Mouse (Mus musculus): ENCODE data around the gene Fam110a. TPM values are rescaled to one million over a fixed set of nuclear protein-coding genes. Genes with fewer than 3 reads are reported as not detected.

The Fam110a gene
- total and polyA plus RNA-seq, 2 experiments from 2014 or later, result 3.0 to 6.2 TPM

GRCm38 (mm10) chr2:152010251-152010650 lies 30.2 kb upstream of the Fam110a start:
- DNase-seq (ENCODE audit: low spot score) (no peak), ATAC-seq (ENCODE audit: insufficient read depth, low read depth) (no peak)
- no peaks in the 10 kb centered on the region for H3K36me3 ChIP-seq (replicated peaks; ENCODE audit: control insufficient read depth, insufficient read depth, low read length)
- TF ChIP-seq CTCF (IDR thresholded peaks at IDR 0.05; ENCODE audit: low read depth) (no peak), EP300 (IDR thresholded peaks at IDR 0.05; ENCODE audit: low read depth) (no peak)
- H3K9me3 ChIP-seq (replicated peaks; ENCODE audit: control insufficient read depth, low read length), result no peaks in the 10 kb centered on the region
- no peak overlapping the region for H3K4me3 ChIP-seq (ENCODE audit: low read depth, low read length)
- no peaks in the 10 kb centered on the region for H3K4me1 ChIP-seq (ENCODE audit: control insufficient read depth, insufficient read depth)
- no peak overlapping the region for H3K27ac ChIP-seq (ENCODE audit: low read depth)
- no peaks in the 10 kb centered on the region for H3K27me3 ChIP-seq (ENCODE audit: control insufficient read depth, insufficient read depth, low read length)
- 74% methylated on average over 9 of the region's 9 CpGs for WGBS
- no peak overlapping the region for H3K4me2 ChIP-seq (ENCODE audit: low read depth, low read length)
- no peak overlapping the region for H3K9ac ChIP-seq (replicated peaks; ENCODE audit: low read depth, low read length)

DNA sequence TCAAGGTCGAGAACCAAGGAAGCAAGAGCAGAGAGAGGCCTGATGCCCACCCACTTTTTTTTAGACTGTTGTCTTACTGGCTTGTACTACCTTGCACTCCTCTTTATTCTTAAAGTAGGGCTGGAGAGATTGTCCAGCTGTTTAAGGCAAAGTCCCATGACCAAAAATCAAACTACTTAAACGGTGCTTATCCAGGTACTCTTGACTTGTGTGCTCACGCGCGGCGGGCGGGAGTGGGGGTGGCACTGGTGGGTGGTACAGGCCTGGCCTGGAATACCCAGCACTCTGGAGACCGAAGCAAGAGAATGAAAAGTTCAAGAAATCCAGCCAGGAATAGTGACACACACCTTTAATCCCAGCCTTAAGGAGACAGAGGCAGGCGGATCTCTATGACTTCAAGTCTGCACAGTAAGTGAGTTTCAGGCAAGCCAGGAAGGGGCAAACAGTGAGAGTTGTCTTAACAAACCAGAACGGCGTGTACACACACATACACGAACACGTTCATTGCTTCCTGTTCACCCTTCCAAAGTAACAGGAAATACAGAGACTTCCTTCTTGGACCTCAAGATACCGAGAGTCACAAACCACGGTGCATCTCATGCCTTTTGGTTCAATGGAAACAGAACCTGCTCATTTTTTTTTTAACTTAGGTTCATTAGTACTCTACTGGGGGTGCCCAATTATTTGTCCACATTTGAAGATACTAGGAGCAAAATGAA lies 29.2 kb upstream of the Fam110a start:
- H3K27ac ChIP-seq (ENCODE audit: low read depth), result no peak overlapping the region
- 72% methylated on average over 15 of the region's 15 CpGs for WGBS

GRCm38 (mm10) chr2:152007783-152008182 lies 27.8 kb upstream of the Fam110a start:
- 48% methylated on average over 10 of the region's 10 CpGs for WGBS

More for the DNA sequence above, 29.2 kb upstream of the Fam110a start:
- Histone ChIP-seq H3K4me3 (ENCODE audit: low read depth, low read length) (no peak overlapping the region), H3K27me3 (ENCODE audit: control insufficient read depth, insufficient read depth, low read length) (no peaks in the 10 kb centered on the region), H3K9me3 (replicated peaks; ENCODE audit: control insufficient read depth, low read length) (no peaks in the 10 kb centered on the region), H3K4me1 (ENCODE audit: control insufficient read depth, insufficient read depth) (no peaks in the 10 kb centered on the region), H3K9ac (replicated peaks; ENCODE audit: low read depth, low read length) (no peak overlapping the region), H3K4me2 (ENCODE audit: low read depth, low read length) (no peak overlapping the region), H3K36me3 (replicated peaks; ENCODE audit: control insufficient read depth, insufficient read depth, low read length) (no peaks in the 10 kb centered on the region)
- no peak for TF ChIP-seq EP300 (IDR thresholded peaks at IDR 0.05; ENCODE audit: low read depth)
- no peak for TF ChIP-seq CTCF (IDR thresholded peaks at IDR 0.05; ENCODE audit: low read depth)
- no peak for DNase-seq (ENCODE audit: low spot score)
- no peak for ATAC-seq (ENCODE audit: insufficient read depth, low read depth)

GRCm38 (mm10) chr2:152002529-152002928 lies 22.5 kb upstream of the Fam110a start:
- Histone ChIP-seq H3K27me3 (ENCODE audit: control insufficient read depth, insufficient read depth, low read length) (peaks cover 26% of the 10 kb centered on the region), H3K9me3 (replicated peaks; ENCODE audit: control insufficient read depth, low read length) (no peaks in the 10 kb centered on the region), H3K36me3 (replicated peaks; ENCODE audit: control insufficient read depth, insufficient read depth, low read length) (no peaks in the 10 kb centered on the region), H3K4me2 (ENCODE audit: low read depth, low read length) (no peak overlapping the region), H3K27ac (ENCODE audit: low read depth) (no peak overlapping the region), H3K9ac (replicated peaks; ENCODE audit: low read depth, low read length) (no peak overlapping the region), H3K4me3 (ENCODE audit: low read depth, low read length) (no peak overlapping the region), H3K4me1 (ENCODE audit: control insufficient read depth, insufficient read depth) (no peaks in the 10 kb centered on the region)
- WGBS, result 36% methylated on average over 6 of the region's 6 CpGs
- no peak for TF ChIP-seq EP300 (IDR thresholded peaks at IDR 0.05; ENCODE audit: low read depth)
- no peak for TF ChIP-seq CTCF (IDR thresholded peaks at IDR 0.05; ENCODE audit: low read depth)
- no peak for DNase-seq (ENCODE audit: low spot score)
- ATAC-seq (ENCODE audit: insufficient read depth, low read depth), result no peak

More at GRCm38 (mm10) chr2:152007783-152008182, 27.8 kb upstream of the Fam110a start:
- DNase-seq (ENCODE audit: low spot score) (no peak), ATAC-seq (ENCODE audit: insufficient read depth, low read depth) (no peak)
- no peak overlapping the region for H3K4me2 ChIP-seq (ENCODE audit: low read depth, low read length)
- no peaks in the 10 kb centered on the region for H3K36me3 ChIP-seq (replicated peaks; ENCODE audit: control insufficient read depth, insufficient read depth, low read length)
- H3K4me3 ChIP-seq (ENCODE audit: low read depth, low read length), result no peak overlapping the region
- no peaks in the 10 kb centered on the region for H3K27me3 ChIP-seq (ENCODE audit: control insufficient read depth, insufficient read depth, low read length)
- H3K4me1 ChIP-seq (ENCODE audit: control insufficient read depth, insufficient read depth), result no peaks in the 10 kb centered on the region
- H3K9ac ChIP-seq (replicated peaks; ENCODE audit: low read depth, low read length), result no peak overlapping the region
- no peak overlapping the region for H3K27ac ChIP-seq (ENCODE audit: low read depth)
- TF ChIP-seq EP300 (IDR thresholded peaks at IDR 0.05; ENCODE audit: low read depth), result no peak
- peak; percentile 21; the same call in 1 of the 2 replicates for TF ChIP-seq CTCF (IDR thresholded peaks at IDR 0.05; ENCODE audit: low read depth)
- no peaks in the 10 kb centered on the region for H3K9me3 ChIP-seq (replicated peaks; ENCODE audit: control insufficient read depth, low read length)

DNA sequence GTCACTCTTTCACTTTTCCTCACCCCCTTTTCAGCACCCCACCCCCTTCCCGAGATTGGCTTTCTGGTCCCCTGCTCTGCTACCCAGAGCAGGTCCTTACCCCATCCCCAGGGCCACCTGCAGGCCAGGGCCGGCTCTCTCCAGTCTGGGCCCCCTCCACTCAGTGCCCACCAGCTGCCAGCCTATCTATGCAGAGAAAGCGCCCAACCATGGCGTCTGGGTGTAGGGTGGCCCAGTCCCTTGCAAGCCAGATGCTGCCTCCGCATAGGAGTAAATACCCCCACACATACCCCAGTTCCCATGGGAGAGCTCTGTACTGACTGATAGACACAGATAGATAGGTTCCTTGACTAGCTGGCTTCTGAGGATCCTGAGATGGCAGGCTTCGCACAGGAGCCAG lies 20.7 kb upstream of the Fam110a start:
- 58% methylated on average over 6 of the region's 6 CpGs for WGBS
- Histone ChIP-seq H3K9ac (replicated peaks; ENCODE audit: low read depth, low read length) (no peak overlapping the region), H3K4me1 (ENCODE audit: control insufficient read depth, insufficient read depth) (0 out of 2 replicates have a peak, but pooled peaks cover 8% of the 10 kb centered on the region), H3K36me3 (replicated peaks; ENCODE audit: control insufficient read depth, insufficient read depth, low read length) (no peaks in the 10 kb centered on the region), H3K9me3 (replicated peaks; ENCODE audit: control insufficient read depth, low read length) (no peaks in the 10 kb centered on the region), H3K4me3 (ENCODE audit: low read depth, low read length) (no peak overlapping the region), H3K27ac (ENCODE audit: low read depth) (no peak overlapping the region), H3K4me2 (ENCODE audit: low read depth, low read length) (no peak overlapping the region), H3K27me3 (ENCODE audit: control insufficient read depth, insufficient read depth, low read length) (peaks cover 38% of the 10 kb centered on the region)
- no peak for TF ChIP-seq CTCF (IDR thresholded peaks at IDR 0.05; ENCODE audit: low read depth)
- no peak for TF ChIP-seq EP300 (IDR thresholded peaks at IDR 0.05; ENCODE audit: low read depth)
- DNase-seq (ENCODE audit: low spot score) (no peak), ATAC-seq (ENCODE audit: insufficient read depth, low read depth) (no peak)

GRCm38 (mm10) chr2:152000291-152000679 lies 20.3 kb upstream of the Fam110a start:
- Histone ChIP-seq H3K4me3 (ENCODE audit: low read depth, low read length) (no peak overlapping the region), H3K36me3 (replicated peaks; ENCODE audit: control insufficient read depth, insufficient read depth, low read length) (no peaks in the 10 kb centered on the region), H3K4me1 (ENCODE audit: control insufficient read depth, insufficient read depth) (0 out of 2 replicates have a peak, but pooled peaks cover 8% of the 10 kb centered on the region), H3K9ac (replicated peaks; ENCODE audit: low read depth, low read length) (no peak overlapping the region), H3K9me3 (replicated peaks; ENCODE audit: control insufficient read depth, low read length) (no peaks in the 10 kb centered on the region), H3K27ac (ENCODE audit: low read depth) (no peak overlapping the region), H3K27me3 (ENCODE audit: control insufficient read depth, insufficient read depth, low read length) (peaks cover 42% of the 10 kb centered on the region), H3K4me2 (ENCODE audit: low read depth, low read length) (no peak overlapping the region)
- ATAC-seq (ENCODE audit: insufficient read depth, low read depth), result no peak
- TF ChIP-seq EP300 (IDR thresholded peaks at IDR 0.05; ENCODE audit: low read depth) (no peak), CTCF (IDR thresholded peaks at IDR 0.05; ENCODE audit: low read depth) (no peak)
- no peak for DNase-seq (ENCODE audit: low spot score)
- 49% methylated on average over 3 of the region's 3 CpGs for whole genome bisulfite sequencing

Measured in heart, postnatal 0 days (tissue).